Mouse (Mus musculus): ENCODE results near the gene Rsph6a. TPM values are rescaled to one million over a fixed set of nuclear protein-coding genes. Genes with fewer than 3 reads are reported as not detected.

Gene Rsph6a
- total RNA-seq, 2 experiments from 2014 or later = 0.27 to 0.30 TPM

GRCm38 (mm10) chr7:19094826-19095750 lies 40.6 kb downstream of the Rsph6a start:
- intact Hi-C loops (cut with DNase I) = no loop called here
- no peak for TF ChIP-seq CTCF (IDR thresholded peaks at IDR 0.05)

GRCm38 (mm10) chr7:19095751-19096110 lies 41.2 kb downstream of the Rsph6a start:
- intact Hi-C loops (cut with DNase I) = no loop called here
- no peak overlapping the region for H3K27ac ChIP-seq
- no peak overlapping the region; the same call in 1 of the 2 replicates for H3K4me3 ChIP-seq
- no peak for DNase-seq (ENCODE audit: extremely low spot score in 1 of 2, low spot score in 2 of 2)
- TF ChIP-seq CTCF (IDR thresholded peaks at IDR 0.05) = no peak

More at GRCm38 (mm10) chr7:19094826-19095750, 40.6 kb downstream of the Rsph6a start:
- DNase-seq (ENCODE audit: extremely low spot score in 1 of 2, low spot score in 2 of 2) = no peak
- Histone ChIP-seq H3K27ac (peak overlapping the region; percentile 45; the same call in 1 of the 2 replicates), H3K4me3 (peak overlapping the region; percentile 57)

- intact Hi-C loops (cut with DNase I) = no loop called here
- H3K4me3 ChIP-seq = no peak overlapping the region
Observed at GRCm38 (mm10) chr7:19096421-19096976, 42.0 kb downstream of the Rsph6a start.

GRCm38 (mm10) chr7:19097217-19097616 lies 42.7 kb downstream of the Rsph6a start:
- no peak overlapping the region for H3K27ac ChIP-seq
- intact Hi-C loops (cut with DNase I) = no loop called here
- H3K4me3 ChIP-seq = no peak overlapping the region
- no peak for TF ChIP-seq CTCF (IDR thresholded peaks at IDR 0.05)
- no peak for DNase-seq (ENCODE audit: extremely low spot score in 1 of 2, low spot score in 2 of 2)

More at GRCm38 (mm10) chr7:19096421-19096976, 42.0 kb downstream of the Rsph6a start:
- no peak overlapping the region for H3K27ac ChIP-seq
- no peak for TF ChIP-seq CTCF (IDR thresholded peaks at IDR 0.05)
- no peak for DNase-seq (ENCODE audit: extremely low spot score in 1 of 2, low spot score in 2 of 2)

GRCm38 (mm10) chr7:19097863-19098262 lies 43.4 kb downstream of the Rsph6a start:
- intact Hi-C loops (cut with DNase I) = no loop called here
- TF ChIP-seq CTCF (IDR thresholded peaks at IDR 0.05) = no peak

GRCm38 (mm10) chr7:19098811-19099210 lies 44.3 kb downstream of the Rsph6a start:
- no peak for DNase-seq (ENCODE audit: extremely low spot score in 1 of 2, low spot score in 2 of 2)
- intact Hi-C loops (cut with DNase I) = no loop called here
- no peak for TF ChIP-seq CTCF (IDR thresholded peaks at IDR 0.05)

More at GRCm38 (mm10) chr7:19097863-19098262, 43.4 kb downstream of the Rsph6a start:
- no peak for DNase-seq (ENCODE audit: extremely low spot score in 1 of 2, low spot score in 2 of 2)
- Histone ChIP-seq H3K4me3 (no peak overlapping the region), H3K27ac (no peak overlapping the region)

GRCm38 (mm10) chr7:19100290-19100689 lies 45.8 kb downstream of the Rsph6a start:
- Histone ChIP-seq H3K4me3 (no peak overlapping the region), H3K27ac (no peak overlapping the region)
- no peak for TF ChIP-seq CTCF (IDR thresholded peaks at IDR 0.05)
- intact Hi-C loops (cut with DNase I) = no loop called here
- DNase-seq (ENCODE audit: extremely low spot score in 1 of 2, low spot score in 2 of 2) = no peak

More at GRCm38 (mm10) chr7:19098811-19099210, 44.3 kb downstream of the Rsph6a start:
- Histone ChIP-seq H3K27ac (no peak overlapping the region), H3K4me3 (no peak overlapping the region)

- DNase-seq (ENCODE audit: extremely low spot score in 1 of 2, low spot score in 2 of 2) = no peak
- no peak for TF ChIP-seq CTCF (IDR thresholded peaks at IDR 0.05)
- no peak overlapping the region for H3K27ac ChIP-seq
- intact Hi-C loops (cut with DNase I) = no loop called here
- no peak overlapping the region for H3K4me3 ChIP-seq
Observed at GRCm38 (mm10) chr7:19103741-19104140, 49.3 kb downstream of the Rsph6a start.

- DNase-seq (ENCODE audit: extremely low spot score in 1 of 2, low spot score in 2 of 2) = no peak
- intact Hi-C loops (cut with DNase I) = no loop called here
- no peak overlapping the region for H3K27ac ChIP-seq
Observed at GRCm38 (mm10) chr7:19104486-19104885, 50.0 kb downstream of the Rsph6a start.

GRCm38 (mm10) chr7:19107436-19107835 lies 52.9 kb downstream of the Rsph6a start:
- H3K27ac ChIP-seq = no peak overlapping the region
- no peak for DNase-seq (ENCODE audit: extremely low spot score in 1 of 2, low spot score in 2 of 2)
- intact Hi-C loops (cut with DNase I) = no loop called here

More at GRCm38 (mm10) chr7:19104486-19104885, 50.0 kb downstream of the Rsph6a start:
- TF ChIP-seq CTCF (IDR thresholded peaks at IDR 0.05) = no peak
- H3K4me3 ChIP-seq = no peak overlapping the region

GRCm38 (mm10) chr7:19109565-19109964 lies 55.1 kb downstream of the Rsph6a start:
- no peak for TF ChIP-seq CTCF (IDR thresholded peaks at IDR 0.05)
- intact Hi-C loops (cut with DNase I) = no loop called here

More at GRCm38 (mm10) chr7:19107436-19107835, 52.9 kb downstream of the Rsph6a start:
- no peak overlapping the region for H3K4me3 ChIP-seq
- TF ChIP-seq CTCF (IDR thresholded peaks at IDR 0.05) = no peak

More at GRCm38 (mm10) chr7:19109565-19109964, 55.1 kb downstream of the Rsph6a start:
- DNase-seq (ENCODE audit: extremely low spot score in 1 of 2, low spot score in 2 of 2) = no peak
- Histone ChIP-seq H3K4me3 (no peak overlapping the region), H3K27ac (no peak overlapping the region)
